Mouse (Mus musculus) lung, adult 2 months (tissue): ENCODE measurements around the gene Rtl1.

Experiments
- CTCF ChIP-seq: fragments of 200-500 bp; IDR thresholded peaks from 2 replicates; pipeline ENCODE4 v1.5.1; 2011; ENCODE audit warnings: mild to moderate bottlenecking, low read length, control low read depth; ENCODE audit not compliant: insufficient read depth
- POLR2A ChIP-seq: fragments of 200-500 bp; IDR thresholded peaks from 2 replicates; pipeline ENCODE4 v1.6.1; 2011; ENCODE audit warnings: low read depth, mild to moderate bottlenecking, control low read depth, low read length, borderline replicate concordance; ENCODE audit errors: extremely low read depth

- no peak for TF ChIP-seq CTCF
- no peak for TF ChIP-seq POLR2A
Observed at GRCm38 (mm10) chr12:109596232-109596631, 3.9 kb downstream of the Rtl1 start.
